ENCODE assay signal across 8 mouse cellular contexts in the genomic region with DNA sequence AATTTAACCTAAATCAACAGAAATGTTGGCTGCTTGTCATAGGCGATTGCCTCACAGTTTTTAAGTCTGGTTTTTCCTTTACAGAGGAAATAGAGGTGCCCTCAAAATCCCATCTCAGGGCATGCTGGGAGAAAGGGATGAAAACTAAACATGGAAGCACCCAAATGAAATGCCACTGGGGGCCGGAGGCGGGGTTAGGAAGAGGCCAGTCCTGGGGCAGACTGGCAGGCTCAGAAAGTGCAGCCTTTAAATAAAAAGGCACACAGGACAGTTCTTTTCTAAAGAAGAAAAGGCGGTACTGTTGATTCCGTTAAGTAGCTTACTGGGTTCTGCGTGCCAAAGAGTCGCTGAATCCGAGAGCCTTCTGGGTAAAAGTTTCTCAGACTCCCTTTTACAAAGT.
DNase-seq lines count a peak whose midpoint lies in the region; ATAC-seq and TF ChIP-seq lines count a peak whose summit lies in the region.

No protein-coding gene starts in this region.

- no peak for TF ChIP-seq CTCF in kidney, adult 2 months (conservative IDR thresholded peaks at IDR 0.05; ENCODE audit: insufficient read depth, insufficient read length, low read depth, low read length)
- TF ChIP-seq CTCF in bone marrow macrophage, adult 2 months (IDR thresholded peaks at IDR 0.05; ENCODE audit: low read depth, low read length): no peak

- H3K4me1 ChIP-seq in kidney, adult 2 months (ENCODE audit: control insufficient read depth, insufficient read depth, low read length): peaks cover 10% of the 10 kb centered on the region
- H3K4me1 ChIP-seq in bone marrow macrophage, adult 2 months (ENCODE audit: control insufficient read depth, insufficient read depth, low read length): peaks cover 4% of the 10 kb centered on the region
- peaks cover 34% of the 10 kb centered on the region for H3K4me1 ChIP-seq in heart, embryonic 15.5 days (replicated peaks)
- peaks cover 3% of the 10 kb centered on the region; the same call in 1 of the 2 replicates for H3K4me1 ChIP-seq in liver, embryonic 15.5 days (replicated peaks)

- no peak for DNase-seq in kidney, adult 2 months
- no peak for DNase-seq in kidney, adult 8-10 months
- DNase-seq in urinary bladder, adult 18-20 months (ENCODE audit: low spot score in 2 of 2): no peak
- DNase-seq in c-Kit-positive CD71-positive TER-119-positive erythroid progenitor cells, embryonic 14.5 days (ENCODE audit: low spot score): no peak
- no peak for DNase-seq in layer of hippocampus, postnatal 10 days (ENCODE audit: low spot score in 2 of 2)

- no peaks in the 10 kb centered on the region for H3K9me3 ChIP-seq in heart, embryonic 15.5 days (replicated peaks)
- no peaks in the 10 kb centered on the region for H3K9me3 ChIP-seq in liver, embryonic 15.5 days (replicated peaks)

- H3K4me2 ChIP-seq in heart, embryonic 15.5 days: peak overlapping the region; percentile 70
- H3K4me2 ChIP-seq in liver, embryonic 15.5 days: peak overlapping the region; percentile 60; the same call in 1 of the 2 replicates

- H3K27me3 ChIP-seq in kidney, adult 2 months (replicated peaks; ENCODE audit: control insufficient read depth, insufficient read depth, low read length): no peaks in the 10 kb centered on the region
- H3K27me3 ChIP-seq in heart, embryonic 15.5 days: no peaks in the 10 kb centered on the region
- peaks cover 16% of the 10 kb centered on the region; the same call in 1 of the 2 replicates for H3K27me3 ChIP-seq in liver, embryonic 15.5 days

- TF ChIP-seq POLR2A in kidney, adult 2 months (IDR thresholded peaks at IDR 0.05; ENCODE audit: low read depth, low read length): no peak
- no peak for TF ChIP-seq POLR2A in bone marrow macrophage, adult 2 months (IDR thresholded peaks at IDR 0.05; ENCODE audit: borderline replicate concordance, low read depth, low read length)

- no peak for ATAC-seq in heart, embryonic 15.5 days (replicated peaks; ENCODE audit: insufficient number of reproducible peaks, insufficient read depth, low FRiP score, low read depth)
- ATAC-seq in liver, embryonic 15.5 days (ENCODE audit: insufficient read depth): peak; percentile 2; the same call in 1 of the 2 replicates

- H3K36me3 ChIP-seq in kidney, adult 2 months (ENCODE audit: control insufficient read depth, insufficient read depth, low read length): no peaks in the 10 kb centered on the region
- H3K36me3 ChIP-seq in heart, embryonic 15.5 days: no peaks in the 10 kb centered on the region
- no peaks in the 10 kb centered on the region for H3K36me3 ChIP-seq in liver, embryonic 15.5 days (replicated peaks)

- H3K4me3 ChIP-seq in kidney, adult 2 months (ENCODE audit: insufficient read depth, low read depth, low read length): no peak overlapping the region
- H3K4me3 ChIP-seq in bone marrow macrophage, adult 2 months (ENCODE audit: insufficient read depth, low read length): peak overlapping the region; percentile 66
- H3K4me3 ChIP-seq in heart, embryonic 15.5 days: peak overlapping the region; percentile 61
- peak overlapping the region; percentile 59; the same call in 1 of the 2 replicates for H3K4me3 ChIP-seq in liver, embryonic 15.5 days (replicated peaks)

- peak overlapping the region; percentile 8; the same call in 1 of the 2 replicates for H3K27ac ChIP-seq in kidney, adult 2 months (ENCODE audit: insufficient read depth, low read depth, low read length)
- H3K27ac ChIP-seq in bone marrow macrophage, adult 2 months (ENCODE audit: insufficient read depth, low read depth, low read length): no peak overlapping the region
- peak overlapping the region; percentile 89 for H3K27ac ChIP-seq in heart, embryonic 15.5 days
- no peak overlapping the region for H3K27ac ChIP-seq in liver, embryonic 15.5 days (replicated peaks)

- WGBS in kidney, adult 2 months: 33% methylated on average over 8 of the region's 8 CpGs
- WGBS in heart, embryonic 15.5 days: 10% methylated on average over 8 of the region's 8 CpGs
- WGBS in liver, embryonic 15.5 days (ENCODE audit: insufficient replicate concordance): 28% methylated on average over 8 of the region's 8 CpGs

- H3K9ac ChIP-seq in heart, embryonic 15.5 days: no peak overlapping the region
- H3K9ac ChIP-seq in liver, embryonic 15.5 days: no peak overlapping the region

Comparison
In these comparisons a context has a peak if more than half of its experiments do, and no peak if none do; other contexts are left out.
1. H3K27ac ChIP-seq: peak in kidney, adult 2 months (single experiment) and heart, embryonic 15.5 days (single experiment); none in bone marrow macrophage, adult 2 months (single experiment) and liver, embryonic 15.5 days (single experiment).